Mouse (Mus musculus) heart, postnatal 0 days (tissue): ENCODE data around the gene Zfand2b. TPM values are rescaled to one million over a fixed set of nuclear protein-coding genes. Genes with fewer than 3 reads are reported as not detected.

Experiments
- ATAC-seq: fragments of 200-750 bp; cut with Nextera tagmentation; 2 replicates; pipeline ENCODE4 v1.8.0; 2017; ENCODE audit warnings: low read depth, moderate number of reproducible peaks, moderate library complexity; ENCODE audit not compliant: insufficient read depth
- DNase-seq: peaks from one replicate; pipeline ENCODE4 v3.0.0-alpha.2; 2016; ENCODE audit warnings: low spot score
- H3K27ac ChIP-seq: fragments of 300-500 bp; sonication (generic); 2 replicates; pipeline ENCODE4 v1.5.1; 2014; ENCODE audit warnings: low read depth, mild to moderate bottlenecking
- H3K27me3 ChIP-seq: fragments of 300-500 bp; sonication (generic); 2 replicates; pipeline ENCODE4 v1.6.1; 2014; ENCODE audit warnings: low read length, mixed read lengths; ENCODE audit not compliant: control insufficient read depth, insufficient read depth
- H3K36me3 ChIP-seq: fragments of 300-500 bp; sonication (generic); replicated peaks from 2 replicates; pipeline ENCODE4 v1.6.1; 2014; ENCODE audit warnings: low read length, mixed read lengths; ENCODE audit not compliant: control insufficient read depth, insufficient read depth
- H3K4me1 ChIP-seq: fragments of 300-500 bp; sonication (generic); 2 replicates; pipeline ENCODE4 v1.6.1; 2014; ENCODE audit warnings: antibody characterized with exemption; ENCODE audit not compliant: control insufficient read depth, insufficient read depth
- H3K4me2 ChIP-seq: fragments of 300-500 bp; sonication (generic); 2 replicates; pipeline ENCODE4 v1.6.1; 2014; ENCODE audit warnings: low read depth, mild to moderate bottlenecking, low read length, moderate library complexity
- H3K4me3 ChIP-seq: fragments of 300-500 bp; sonication (generic); 2 replicates; pipeline ENCODE4 v1.5.1; 2014; ENCODE audit warnings: low read depth, low read length
- H3K9ac ChIP-seq: fragments of 300-500 bp; sonication (generic); replicated peaks from 2 replicates; pipeline ENCODE4 v1.6.1; 2014; ENCODE audit warnings: low read depth, low read length, mixed read lengths
- H3K9me3 ChIP-seq: fragments of 300-500 bp; sonication (generic); replicated peaks from 2 replicates; pipeline ENCODE4 v1.6.1; 2016; ENCODE audit warnings: low read length; ENCODE audit not compliant: control insufficient read depth
- CTCF ChIP-seq: IDR thresholded peaks from 2 replicates; pipeline ENCODE4 v1.5.1; 2016; ENCODE audit warnings: antibody characterized with exemption, control low read depth, low read depth
- EP300 ChIP-seq: IDR thresholded peaks from 2 replicates; pipeline ENCODE4 v1.6.1; 2016; ENCODE audit warnings: antibody characterized with exemption, low read depth
- WGBS: fragments of 180-500 bp; shearing (Covaris S2); extraction: QIAGEN DNeasy Blood & Tissue Kit; methylation state at CpG from one replicate; pipeline ENCODE4 v1.1.7; 2014; 5-methylcytosine and 5-hydroxymethylcytosine counted together
- polyA plus RNA-seq: library from polyadenylated mRNA; unstranded; fragments of >200 nt; fragmentation: Nextera tagmentation; extraction: Ambion mirVana; gene quantifications from 2 replicates; pipeline ENCODE4 v1.2.1, GENCODE M21; 2015
- total RNA-seq: library from RNA; depleted of rRNA; stranded (reverse); fragments of >200 nt; gene quantifications from 2 replicates; pipeline ENCODE4 v1.2.3, GENCODE M21; 2014; ENCODE audit warnings: low replicate concordance

The Zfand2b gene
- total and polyA plus RNA-seq, 2 experiments from 2014 or later, result 26.1 to 67.1 TPM

GRCm38 (mm10) chr1:75133421-75134207, 34.8 kb upstream of the Zfand2b start, which contains the start of gene Slc23a3:
Gene Slc23a3, minus strand, starts transcription at chr1:75133890.
- no peak for ATAC-seq

DNA sequence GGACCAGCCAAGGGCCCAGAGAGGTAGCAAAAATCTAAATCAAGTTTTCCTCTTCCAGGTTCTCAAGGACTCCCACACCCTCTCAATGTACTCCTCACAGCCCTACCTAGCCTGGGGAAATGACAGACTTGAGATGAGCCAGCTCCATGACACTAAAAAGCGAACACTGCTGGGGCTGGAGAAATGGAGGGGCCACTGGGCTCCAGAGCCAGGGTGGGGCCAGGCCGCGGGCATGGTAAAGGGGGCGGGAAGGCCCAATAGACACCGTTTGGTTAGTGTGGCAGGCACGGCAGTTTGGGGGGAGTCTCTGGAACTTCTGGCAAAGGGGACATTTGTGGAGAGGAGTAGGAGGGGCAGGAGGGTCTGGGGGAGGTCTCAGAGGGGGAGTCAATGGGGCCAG, 32.2 kb upstream of the Zfand2b start:
- peaks cover 45% of the 10 kb centered on the region for H3K36me3 ChIP-seq
- H3K9me3 ChIP-seq, result no peaks in the 10 kb centered on the region
- no peak for TF ChIP-seq CTCF
- no peak for TF ChIP-seq EP300
- 62% methylated on average over 6 of the region's 6 CpGs for WGBS
- H3K4me3 ChIP-seq, result no peak overlapping the region
- ATAC-seq, result no peak
- no peak overlapping the region for H3K9ac ChIP-seq
- no peak overlapping the region for H3K27ac ChIP-seq
- no peaks in the 10 kb centered on the region for H3K27me3 ChIP-seq
- no peak for DNase-seq
- no peak overlapping the region for H3K4me2 ChIP-seq
- peaks cover 9% of the 10 kb centered on the region; the same call in 1 of the 2 replicates for H3K4me1 ChIP-seq

More at GRCm38 (mm10) chr1:75133421-75134207, 34.8 kb upstream of the Zfand2b start, which contains the start of gene Slc23a3:
- peaks cover 34% of the 10 kb centered on the region for H3K36me3 ChIP-seq
- 53% methylated on average over 12 of the region's 12 CpGs for WGBS
- no peak for DNase-seq
- H3K27me3 ChIP-seq, result no peaks in the 10 kb centered on the region
- H3K4me2 ChIP-seq, result no peak within 1 kb of the TSS
- TF ChIP-seq EP300 (no peak), CTCF (no peak)
- no peak within 1 kb of the TSS for H3K27ac ChIP-seq
- H3K4me1 ChIP-seq, result no peaks in the 10 kb centered on the region
- no peaks in the 10 kb centered on the region for H3K9me3 ChIP-seq
- no peak within 1 kb of the TSS for H3K9ac ChIP-seq
- no peak within 1 kb of the TSS for H3K4me3 ChIP-seq

DNA sequence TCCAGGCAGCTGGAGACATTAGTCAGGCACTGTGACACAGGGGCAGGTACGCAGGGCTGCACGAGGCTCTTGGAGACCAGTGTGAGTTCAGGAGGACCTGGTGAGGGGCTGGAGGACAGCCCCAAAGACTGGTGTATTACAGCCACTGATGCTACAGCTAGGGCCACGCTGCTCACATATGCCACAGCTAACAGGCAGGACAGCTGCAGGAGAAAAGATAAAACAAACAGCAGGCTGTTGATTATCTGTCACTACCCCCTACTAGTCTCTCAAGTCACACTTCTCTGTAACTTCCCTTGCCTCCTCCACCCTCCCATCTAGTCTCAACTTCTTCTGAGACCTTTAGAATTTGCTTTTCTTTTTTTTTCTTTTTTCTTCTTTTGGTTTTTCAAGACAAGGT, 31.7 kb upstream of the Zfand2b start:
- Histone ChIP-seq H3K27me3 (no peaks in the 10 kb centered on the region), H3K27ac (no peak overlapping the region), H3K4me2 (no peak overlapping the region), H3K9ac (no peak overlapping the region), H3K9me3 (no peaks in the 10 kb centered on the region), H3K36me3 (peaks cover 45% of the 10 kb centered on the region), H3K4me1 (peaks cover 9% of the 10 kb centered on the region; the same call in 1 of the 2 replicates), H3K4me3 (no peak overlapping the region)
- no peak for TF ChIP-seq EP300
- TF ChIP-seq CTCF, result no peak
- DNase-seq (no peak), ATAC-seq (no peak)
- 48% methylated on average over 3 of the region's 3 CpGs for WGBS

DNA sequence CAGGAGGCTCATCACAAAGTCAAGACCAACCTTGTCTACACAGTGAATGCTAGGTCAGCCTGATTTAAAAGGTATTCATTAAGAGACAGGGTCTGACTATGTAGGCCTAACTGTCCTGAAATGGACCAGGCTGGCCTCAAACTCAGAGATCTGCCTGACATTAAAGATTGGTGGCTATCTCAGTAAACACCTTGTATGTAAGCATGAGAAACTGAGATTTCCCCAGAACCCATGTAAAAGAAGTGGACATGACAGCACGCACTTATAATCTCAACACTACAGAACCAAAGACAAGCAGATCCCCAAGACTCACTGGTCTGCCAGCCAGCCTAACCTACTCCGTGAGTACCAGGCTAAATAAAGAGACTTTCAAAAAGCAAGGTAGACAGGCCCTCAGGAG, 30.0 kb upstream of the Zfand2b start:
- Histone ChIP-seq H3K4me1 (peaks cover 14% of the 10 kb centered on the region), H3K4me2 (no peak overlapping the region), H3K9ac (no peak overlapping the region), H3K36me3 (peaks cover 45% of the 10 kb centered on the region), H3K27ac (no peak overlapping the region), H3K4me3 (no peak overlapping the region), H3K9me3 (no peaks in the 10 kb centered on the region), H3K27me3 (no peaks in the 10 kb centered on the region)
- TF ChIP-seq EP300 (no peak), CTCF (no peak)
- ATAC-seq (no peak), DNase-seq (no peak)
- 93% methylated on average over 2 of the region's 2 CpGs for WGBS

- Histone ChIP-seq H3K4me1 (peaks cover 14% of the 10 kb centered on the region), H3K4me2 (peak overlapping the region; percentile 90), H3K27me3 (no peaks in the 10 kb centered on the region), H3K27ac (peak overlapping the region; percentile 93), H3K4me3 (peak overlapping the region; percentile 82), H3K36me3 (peaks cover 60% of the 10 kb centered on the region), H3K9ac (peak overlapping the region; percentile 84), H3K9me3 (no peaks in the 10 kb centered on the region)
- TF ChIP-seq EP300, result no peak
- TF ChIP-seq CTCF, result no peak
- ATAC-seq, result no peak
- DNase-seq, result no peak
- 47% methylated on average over 4 of the region's 4 CpGs for WGBS
Measured at GRCm38 (mm10) chr1:75140601-75141190, 27.8 kb upstream of the Zfand2b start.
